Mouse (Mus musculus) testis, adult 2 months (tissue): ENCODE measurements at regions not wholly inside any gene's neighbourhood (a gene's known extent, or its start where the extent isn't known, plus 50 kb on each side); places are given as distances from the start of the nearest gene placed in this dataset.

Experiments used
- H3K27ac ChIP-seq: fragments of 200-500 bp; 2 replicates; pipeline ENCODE4 v1.5.1; 2012; ENCODE audit warnings: low read depth, low read length; ENCODE audit not compliant: control insufficient read depth, insufficient read depth
- H3K27me3 ChIP-seq: fragments of 200-500 bp; 2 replicates; pipeline ENCODE4 v1.6.1; 2012; ENCODE audit warnings: mild to moderate bottlenecking, low read length, moderate library complexity; ENCODE audit not compliant: control insufficient read depth, insufficient read depth
- H3K36me3 ChIP-seq: fragments of 200-500 bp; 2 replicates; pipeline ENCODE4 v1.6.1; 2012; ENCODE audit warnings: mild to moderate bottlenecking, low read length; ENCODE audit not compliant: control insufficient read depth, insufficient read depth
- H3K4me1 ChIP-seq: fragments of 200-500 bp; 2 replicates; pipeline ENCODE4 v1.6.1; 2012; ENCODE audit warnings: low read length; ENCODE audit not compliant: control insufficient read depth, insufficient read depth
- H3K4me3 ChIP-seq: fragments of 200-500 bp; 2 replicates; pipeline ENCODE4 v1.5.1; 2012; ENCODE audit warnings: low read depth, mild to moderate bottlenecking, low read length, moderate library complexity, mixed read lengths; ENCODE audit not compliant: control insufficient read depth
- CTCF ChIP-seq: fragments of 200-500 bp; IDR thresholded peaks from 2 replicates; pipeline ENCODE4 v1.5.1; 2012; ENCODE audit warnings: low read depth, mild to moderate bottlenecking, inconsistent platforms, low read length, moderate library complexity; ENCODE audit not compliant: control insufficient read depth, insufficient read depth, insufficient replicate concordance
- POLR2A ChIP-seq: fragments of 200-500 bp; IDR thresholded peaks from 2 replicates; pipeline ENCODE4 v1.6.1; 2012; ENCODE audit warnings: low read depth, mild to moderate bottlenecking, inconsistent platforms, low read length, moderate library complexity; ENCODE audit not compliant: control insufficient read depth

DNA sequence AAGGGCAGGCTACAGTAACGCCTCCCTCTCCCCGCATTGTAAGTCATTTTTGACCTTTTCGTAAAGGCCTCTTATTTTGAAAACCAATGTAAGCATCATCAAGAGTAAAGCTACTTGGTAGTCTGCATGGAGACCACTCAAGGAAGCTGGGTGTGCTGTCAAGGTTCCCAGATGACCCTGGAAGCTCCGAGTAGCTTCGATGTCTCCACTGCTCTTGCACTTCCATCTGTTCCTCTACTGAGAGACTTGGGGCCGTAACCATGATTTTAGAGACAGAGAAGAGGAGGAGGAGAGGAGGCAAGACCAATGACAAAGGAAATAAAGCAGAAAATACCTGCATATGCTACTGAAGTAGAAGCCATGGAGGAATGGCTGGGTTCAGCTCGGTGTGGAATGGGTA, 256.0 kb downstream of the Gm11361 start:
- TF ChIP-seq CTCF (no peak), POLR2A (no peak)
- no peaks in the 10 kb centered on the region for H3K27me3 ChIP-seq
- no peaks in the 10 kb centered on the region for H3K36me3 ChIP-seq
- no peak overlapping the region for H3K4me3 ChIP-seq
- no peaks in the 10 kb centered on the region for H3K4me1 ChIP-seq
- no peak overlapping the region for H3K27ac ChIP-seq

DNA sequence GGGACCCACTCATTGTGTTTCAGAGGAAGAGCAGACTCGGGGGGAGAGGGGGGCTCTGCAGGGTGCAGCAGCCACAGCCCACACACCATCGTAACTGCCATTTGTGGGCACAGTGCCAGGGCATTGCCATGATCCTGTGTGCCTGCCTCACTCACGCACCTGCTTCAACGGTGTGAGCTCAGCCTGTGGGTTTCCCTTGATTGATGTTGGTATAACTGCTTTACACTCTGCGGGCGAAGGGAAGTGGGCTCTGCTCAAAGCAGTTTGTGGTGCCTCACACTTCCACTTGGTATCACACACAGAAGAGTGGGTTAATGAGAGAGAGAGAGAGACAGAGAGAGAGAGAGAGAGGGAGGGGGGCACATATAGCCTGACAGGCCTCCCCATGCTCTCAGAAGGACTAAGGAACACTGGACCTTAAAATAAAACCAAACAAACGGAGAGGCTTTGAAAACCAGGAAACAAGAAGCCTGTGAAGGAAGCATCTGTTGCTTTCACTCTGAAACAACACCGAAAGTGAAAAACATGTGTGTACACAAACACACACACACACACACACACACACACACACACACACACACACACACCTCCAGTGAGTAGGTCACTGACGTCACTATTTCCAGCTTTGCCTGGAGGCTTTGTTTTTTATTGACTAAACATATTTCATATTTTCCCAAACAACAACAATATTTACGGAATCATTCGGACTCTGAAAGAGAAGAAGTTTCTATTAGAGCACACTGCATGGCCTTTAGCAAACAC, 255.4 kb downstream of the Gm11361 start:
- no peaks in the 10 kb centered on the region for H3K4me1 ChIP-seq
- H3K4me3 ChIP-seq = no peak overlapping the region
- no peak overlapping the region for H3K27ac ChIP-seq
- no peaks in the 10 kb centered on the region for H3K27me3 ChIP-seq
- no peak for TF ChIP-seq POLR2A
- no peak for TF ChIP-seq CTCF
- no peaks in the 10 kb centered on the region for H3K36me3 ChIP-seq

DNA sequence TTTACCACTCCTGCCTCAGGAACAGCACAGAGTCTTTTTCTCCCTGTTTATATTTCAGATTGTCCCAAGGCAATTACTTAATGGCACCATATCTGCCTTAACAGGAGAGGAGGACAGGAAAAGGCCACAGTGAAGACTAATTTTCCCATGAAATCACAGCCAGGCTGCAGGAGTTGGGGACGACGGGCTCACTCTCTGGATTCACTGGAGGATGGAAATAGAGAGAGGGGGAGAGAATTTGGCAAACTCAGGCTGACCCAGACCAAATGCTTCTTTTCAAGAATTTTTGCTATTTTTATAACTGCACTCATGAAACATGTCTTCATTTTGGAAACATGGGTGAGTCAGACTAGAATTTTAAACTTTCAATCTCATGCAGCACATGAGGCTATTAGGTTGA, 250.9 kb downstream of the Gm11361 start:
- Histone ChIP-seq H3K27me3 (no peaks in the 10 kb centered on the region), H3K4me3 (no peak overlapping the region), H3K27ac (no peak overlapping the region), H3K4me1 (no peaks in the 10 kb centered on the region), H3K36me3 (no peaks in the 10 kb centered on the region)
- TF ChIP-seq POLR2A (no peak), CTCF (no peak)

DNA sequence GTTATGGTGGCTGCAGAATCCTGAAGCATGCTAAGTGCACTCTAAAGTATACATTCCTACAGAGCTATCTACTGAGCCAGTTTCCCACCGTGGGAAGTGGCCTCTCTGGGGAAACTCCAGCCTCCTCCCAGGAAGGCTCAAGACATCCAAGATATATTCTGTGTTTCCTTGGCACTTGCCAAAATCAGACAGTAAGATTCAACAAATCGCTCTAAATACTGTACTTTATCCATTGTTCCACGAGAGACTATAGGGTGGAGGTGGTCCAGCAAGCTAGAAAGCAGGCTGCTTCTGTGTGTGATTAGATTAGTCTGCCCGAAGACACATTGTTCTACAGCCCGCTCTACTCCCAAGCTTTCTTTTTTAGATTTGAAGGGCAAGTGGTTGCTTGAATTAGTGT, 250.5 kb downstream of the Gm11361 start:
- no peaks in the 10 kb centered on the region for H3K27me3 ChIP-seq
- H3K27ac ChIP-seq = no peak overlapping the region
- no peak for TF ChIP-seq POLR2A
- TF ChIP-seq CTCF = no peak

DNA sequence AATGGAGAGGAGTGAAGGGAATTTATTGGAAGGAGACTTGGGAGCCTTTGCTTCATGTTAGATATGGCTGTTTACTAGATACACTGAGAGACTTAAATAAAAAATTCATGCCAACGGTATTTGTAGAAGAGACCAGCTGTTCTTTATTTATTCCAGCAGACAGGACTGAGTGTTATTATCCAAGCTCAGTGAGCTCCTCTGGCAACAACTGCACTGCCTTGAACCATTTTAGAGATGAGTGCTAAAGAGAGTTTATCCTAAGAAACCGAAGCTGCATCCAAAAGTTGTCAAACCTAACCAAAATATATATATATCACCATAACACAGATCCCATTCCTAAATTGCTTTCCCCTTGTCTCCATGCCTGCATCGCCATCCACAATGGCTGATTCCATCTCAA, 247.0 kb downstream of the Gm11361 start:
- Histone ChIP-seq H3K4me1 (no peaks in the 10 kb centered on the region; the same call in 1 of the 2 replicates), H3K27ac (no peak overlapping the region), H3K27me3 (no peaks in the 10 kb centered on the region), H3K4me3 (no peak overlapping the region), H3K36me3 (no peaks in the 10 kb centered on the region)
- TF ChIP-seq CTCF (no peak), POLR2A (no peak)

More for the DNA sequence above, 250.5 kb downstream of the Gm11361 start:
- H3K36me3 ChIP-seq = no peaks in the 10 kb centered on the region
- no peaks in the 10 kb centered on the region for H3K4me1 ChIP-seq
- H3K4me3 ChIP-seq = no peak overlapping the region

DNA sequence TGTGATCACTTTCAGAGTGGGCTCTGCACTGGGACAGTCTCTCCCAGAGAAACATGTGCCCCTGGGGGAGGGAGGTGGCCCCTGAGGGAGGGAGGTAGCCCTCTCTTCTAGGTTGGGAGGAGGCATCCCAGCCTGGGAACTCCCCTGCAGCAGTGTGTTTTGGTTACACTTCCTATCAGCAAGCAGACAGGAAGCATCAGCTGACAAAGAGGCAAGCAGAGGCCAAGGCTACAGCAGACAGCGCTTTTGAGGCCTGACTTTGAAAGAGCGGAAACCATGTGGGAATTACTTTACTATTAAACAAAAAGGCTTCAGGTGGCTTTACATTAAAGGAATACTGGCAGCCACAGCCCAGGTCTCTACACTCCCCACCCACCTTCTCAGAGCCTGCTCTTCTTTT, 244.8 kb downstream of the Gm11361 start:
- no peak overlapping the region for H3K4me3 ChIP-seq
- no peak overlapping the region for H3K27ac ChIP-seq
- H3K36me3 ChIP-seq = no peaks in the 10 kb centered on the region
- no peaks in the 10 kb centered on the region; the same call in 1 of the 2 replicates for H3K4me1 ChIP-seq
- H3K27me3 ChIP-seq = no peaks in the 10 kb centered on the region
- no peak for TF ChIP-seq CTCF
- no peak for TF ChIP-seq POLR2A

DNA sequence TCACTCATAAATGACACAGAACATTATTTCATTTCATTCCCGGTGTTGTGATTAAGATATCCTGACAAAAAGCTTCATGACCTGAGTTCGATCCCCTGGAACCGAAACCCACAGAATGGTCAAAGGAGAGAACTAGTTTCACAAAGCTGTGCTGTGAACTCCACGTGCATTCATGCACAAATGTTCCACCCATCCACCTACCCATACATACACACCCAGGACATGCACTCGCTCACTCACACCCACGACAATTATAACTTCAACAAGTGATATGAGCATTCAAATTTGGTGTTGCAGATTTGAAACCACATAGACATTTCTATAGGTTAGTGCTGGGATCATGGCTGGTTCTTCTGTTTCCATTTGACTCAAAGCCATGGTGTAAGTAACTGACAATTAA, 243.4 kb downstream of the Gm11361 start:
- Histone ChIP-seq H3K4me1 (no peaks in the 10 kb centered on the region; the same call in 1 of the 2 replicates), H3K36me3 (no peaks in the 10 kb centered on the region), H3K4me3 (no peak overlapping the region), H3K27me3 (no peaks in the 10 kb centered on the region), H3K27ac (no peak overlapping the region)
- TF ChIP-seq POLR2A (no peak), CTCF (no peak)
